Mouse (Mus musculus): ENCODE measurements around the gene Avpr1a.
A peak's percentile ranks its signal among the peaks of the same experiment; 100 is the strongest.

The Avpr1a gene

DNA sequence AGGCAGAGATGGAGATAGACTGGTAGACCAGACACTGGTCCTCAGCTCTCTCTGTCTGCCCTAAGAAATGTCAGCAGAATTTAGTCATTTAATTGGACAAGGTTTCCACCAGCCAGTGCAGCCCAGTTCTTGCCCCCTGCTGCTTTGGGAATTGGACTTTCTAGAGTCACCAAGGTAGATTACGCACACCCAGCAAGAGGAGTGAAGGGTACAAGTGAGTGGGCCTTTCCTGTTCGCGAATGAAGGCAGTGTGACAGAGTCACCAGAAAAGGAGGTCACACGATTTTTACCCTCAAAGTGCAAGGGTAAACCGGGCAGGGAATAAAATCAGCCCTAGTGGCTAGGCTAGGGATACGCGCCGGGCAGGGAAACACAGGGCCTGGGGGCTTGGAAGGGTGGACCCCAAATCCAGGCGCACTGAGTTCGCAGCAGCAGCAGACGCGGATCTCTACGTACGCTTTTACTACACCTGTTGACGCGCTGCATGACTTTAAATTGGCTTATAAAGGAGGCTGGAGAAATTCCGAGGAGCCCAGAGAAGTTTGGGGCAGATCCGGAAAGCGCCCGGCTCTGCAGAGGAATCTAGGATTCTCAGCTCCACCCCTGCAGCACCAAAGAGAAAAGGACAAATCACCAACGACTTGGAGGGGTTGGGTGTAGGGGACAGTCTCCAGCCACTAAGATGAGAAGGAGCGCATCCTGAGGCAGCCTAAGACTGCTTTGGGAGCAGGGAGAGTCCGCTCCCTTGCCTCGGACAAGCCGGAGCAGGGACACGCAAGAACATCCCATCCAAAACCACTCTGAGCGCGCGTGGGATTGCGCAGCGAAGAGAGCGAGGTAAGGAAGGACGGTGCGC is at the start of gene Avpr1a:
Gene Avpr1a, plus strand, starts transcription at position 639 of the 856 bp plus-strand sequence.
- no peak for DNase-seq (ENCODE audit: low spot score in 2 of 2)

- DNase-seq (ENCODE audit: low spot score in 2 of 2), result no peak
These were observed 46.0 kb upstream of the Avpr1a start for GRCm38 (mm10) chr10:122402270-122402669.

DNA sequence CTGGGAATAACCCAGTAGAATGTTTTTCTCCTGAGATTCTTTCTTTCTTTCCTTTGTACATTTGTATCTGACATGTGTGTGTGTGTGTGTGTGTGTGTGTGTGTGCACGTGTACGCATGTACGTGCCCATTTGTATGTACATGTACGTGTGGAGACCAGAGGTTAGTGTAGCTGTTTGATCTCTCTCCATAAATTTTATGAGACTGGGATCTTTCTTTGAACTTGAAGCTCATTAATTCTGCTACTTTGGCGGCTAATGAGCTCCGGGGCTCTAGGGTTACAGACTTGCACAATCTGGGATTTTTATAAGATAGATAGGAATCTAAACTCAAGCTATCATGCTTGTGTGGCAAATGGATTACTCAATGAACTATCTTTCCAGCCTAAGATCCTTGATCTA is 42.0 kb upstream of the Avpr1a start:
- no peak for DNase-seq (ENCODE audit: low spot score in 2 of 2)

DNA sequence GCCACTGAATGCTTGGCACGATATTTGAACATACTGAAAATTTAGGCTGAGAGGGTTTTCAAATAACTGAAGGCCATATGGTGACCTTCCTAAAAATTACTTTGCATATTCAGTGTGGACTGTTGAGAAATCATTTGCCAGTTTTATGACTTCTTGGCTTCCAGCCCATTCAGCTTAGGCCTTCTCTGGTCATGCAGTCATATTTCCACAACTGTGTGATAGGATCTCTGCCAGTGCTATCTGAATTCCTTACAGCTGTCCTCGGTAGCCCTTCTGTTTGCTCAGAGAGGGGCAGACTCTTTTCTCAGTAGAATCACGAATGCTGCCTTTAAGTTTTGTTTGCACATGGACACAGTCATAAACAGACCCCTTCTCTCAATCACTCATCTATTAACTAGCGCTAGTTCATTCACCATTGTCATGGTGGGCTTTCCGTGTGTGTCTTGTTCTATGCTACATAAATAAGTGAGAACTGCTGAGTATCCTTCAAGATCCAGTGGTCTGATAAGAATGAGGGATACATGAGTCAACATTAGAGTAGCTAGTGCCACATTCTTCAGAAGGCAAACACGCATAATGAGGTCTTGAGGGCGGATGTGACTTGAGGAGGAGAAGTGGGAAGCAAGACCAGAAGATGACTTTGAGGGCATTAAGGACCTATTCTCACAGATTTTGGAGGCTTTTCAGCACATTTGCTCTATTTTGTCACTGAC is 39.4 kb upstream of the Avpr1a start:
- no peak for DNase-seq (ENCODE audit: low spot score in 2 of 2)

- DNase-seq (ENCODE audit: low spot score in 2 of 2), result no peak
These were observed 37.5 kb upstream of the Avpr1a start for GRCm38 (mm10) chr10:122410791-122411190.

DNA sequence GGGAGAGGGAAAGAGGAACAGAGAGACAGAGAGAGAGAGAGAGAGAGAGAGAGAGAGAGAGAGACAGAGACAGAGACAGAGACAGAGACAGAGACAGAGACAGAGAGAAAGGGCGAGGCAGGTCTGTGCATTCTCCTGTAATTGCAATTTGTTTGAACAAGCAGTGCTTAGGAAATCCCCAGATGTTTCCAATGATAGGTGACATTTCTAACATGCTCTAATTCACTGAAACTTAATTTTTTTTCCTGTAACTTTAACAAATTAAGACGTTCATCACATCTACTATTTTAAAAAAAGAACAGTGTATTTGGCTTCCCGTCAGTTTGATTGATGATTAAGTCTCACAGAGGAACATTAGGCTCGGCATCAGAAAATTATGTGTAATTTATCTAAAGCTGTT is 15.6 kb upstream of the Avpr1a start:
- no peak for DNase-seq (ENCODE audit: low spot score in 2 of 2)

DNA sequence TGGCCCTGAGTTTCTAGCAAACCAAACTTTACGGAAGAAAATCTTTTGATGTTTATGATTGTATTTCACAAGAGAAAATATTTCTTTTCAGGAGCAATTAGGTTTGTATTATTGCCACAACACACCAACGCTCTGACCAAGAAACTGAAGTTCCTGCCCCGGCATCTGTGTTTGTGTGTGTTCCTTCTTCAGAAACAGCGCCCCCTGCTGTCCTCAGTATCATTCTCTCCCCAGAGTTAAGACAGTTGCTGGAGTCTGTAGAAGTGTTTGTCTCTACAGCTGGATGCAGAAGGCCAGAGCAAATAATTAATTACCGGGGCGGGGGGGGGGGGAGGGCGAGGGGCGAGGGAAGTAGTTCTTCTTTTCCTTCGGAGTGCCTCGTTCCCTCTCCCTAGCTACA is 1.0 kb upstream of the Avpr1a start:
- peak; percentile 11 to 66 for DNase-seq (ENCODE audit: low spot score in 2 of 2)

DNA sequence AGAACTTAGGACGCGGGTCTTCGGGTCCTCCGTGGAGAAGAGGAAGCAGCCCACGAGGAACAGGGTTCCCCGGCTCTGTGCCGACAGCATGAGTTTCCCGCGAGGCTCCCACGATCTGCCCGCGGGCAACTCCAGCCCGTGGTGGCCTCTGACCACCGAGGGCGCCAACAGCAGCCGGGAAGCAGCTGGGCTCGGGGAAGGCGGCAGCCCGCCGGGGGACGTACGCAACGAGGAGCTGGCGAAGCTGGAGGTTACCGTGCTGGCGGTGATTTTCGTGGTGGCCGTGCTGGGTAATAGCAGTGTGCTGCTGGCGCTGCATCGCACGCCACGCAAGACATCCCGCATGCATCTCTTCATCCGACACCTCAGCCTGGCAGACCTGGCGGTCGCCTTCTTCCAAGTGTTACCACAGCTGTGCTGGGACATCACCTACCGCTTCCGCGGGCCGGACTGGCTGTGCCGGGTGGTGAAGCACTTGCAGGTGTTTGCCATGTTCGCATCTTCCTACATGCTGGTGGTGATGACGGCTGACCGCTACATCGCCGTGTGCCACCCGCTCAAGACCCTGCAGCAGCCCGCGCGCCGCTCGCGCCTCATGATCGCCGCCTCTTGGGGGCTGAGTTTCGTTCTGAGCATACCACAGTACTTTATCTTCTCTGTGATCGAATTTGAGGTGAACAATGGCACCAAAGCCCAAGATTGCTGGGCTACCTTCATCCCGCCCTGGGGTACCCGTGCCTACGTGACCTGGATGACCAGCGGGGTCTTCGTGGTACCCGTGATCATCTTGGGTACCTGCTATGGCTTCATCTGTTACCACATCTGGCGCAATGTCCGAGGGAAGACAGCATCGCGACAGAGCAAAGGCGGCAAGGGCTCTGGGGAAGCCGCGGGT is 665 bp downstream of the Avpr1a start:
- no peak for DNase-seq (ENCODE audit: low spot score in 2 of 2)

- no peak for DNase-seq (ENCODE audit: low spot score in 2 of 2)
These were observed 1.6 kb downstream of the Avpr1a start for GRCm38 (mm10) chr10:122449856-122450255.

- DNase-seq (ENCODE audit: low spot score in 2 of 2), result no peak
These were observed 5.2 kb downstream of the Avpr1a start for GRCm38 (mm10) chr10:122453466-122453865.

- DNase-seq (ENCODE audit: low spot score in 2 of 2), result no peak
These were observed 7.5 kb downstream of the Avpr1a start for GRCm38 (mm10) chr10:122455793-122456192.

DNA sequence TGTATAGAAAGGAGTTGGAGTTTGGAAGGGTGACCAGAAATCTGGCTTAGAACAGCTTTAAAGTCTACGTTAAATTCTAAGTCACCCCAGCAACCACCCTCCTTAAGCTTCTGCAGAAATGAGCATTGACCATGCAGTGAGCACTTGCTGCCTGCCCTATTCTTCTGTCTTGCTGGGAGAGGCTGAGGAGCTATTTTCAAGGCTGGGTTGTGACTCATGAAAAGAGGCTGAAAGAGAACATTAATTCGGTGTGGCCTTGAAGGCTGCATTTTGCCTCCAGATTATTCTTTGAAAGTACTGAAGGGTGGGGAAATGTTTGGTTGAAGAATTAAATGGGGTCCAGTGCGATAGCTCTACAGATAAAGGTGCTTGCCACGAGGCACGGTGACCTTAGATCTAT is 28.5 kb downstream of the Avpr1a start:
- DNase-seq (ENCODE audit: low spot score in 2 of 2), result no peak

DNA sequence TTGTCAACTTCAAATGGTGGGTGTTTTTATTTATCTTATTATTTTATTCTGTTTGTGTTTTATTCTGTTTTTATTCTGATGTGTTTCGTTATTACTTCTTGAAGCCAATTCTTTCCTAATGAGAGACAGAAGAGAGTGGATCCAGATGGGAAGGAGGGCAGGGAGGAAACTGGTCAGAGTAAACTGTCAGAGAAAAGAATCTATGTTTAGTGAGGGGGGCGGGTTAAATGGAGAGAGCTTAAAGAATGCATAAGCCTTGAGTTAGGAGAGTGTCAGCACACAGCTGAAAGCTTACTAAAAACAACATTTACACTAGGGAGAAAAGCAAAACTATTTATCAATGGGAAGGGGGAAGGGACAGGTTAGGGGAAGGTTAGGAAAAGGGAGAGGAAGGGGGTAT is 50.3 kb downstream of the Avpr1a start:
- no peak for DNase-seq (ENCODE audit: low spot score in 2 of 2)

- DNase-seq (ENCODE audit: low spot score in 2 of 2), result no peak
These were observed 51.0 kb downstream of the Avpr1a start for GRCm38 (mm10) chr10:122499306-122499705.

Data from thymus, postnatal 10 days (tissue).